Mouse (Mus musculus) embryonic fibroblast, embryonic 13.5 days (primary cell): ENCODE results near the gene Pde6g. TPM values are rescaled to one million over a fixed set of nuclear protein-coding genes. Genes with fewer than 3 reads are reported as not detected.
"Not testable (repeated sequence)": the region's sequence is repeated elsewhere in the genome, so short reads cannot be mapped to it uniquely, and the experiment has no call there.

Source experiments
- H3K27ac ChIP-seq: 2 replicates; pipeline ENCODE4 v1.5.1; 2012; ENCODE audit warnings: low read length, control low read depth, inconsistent platforms; ENCODE audit not compliant: insufficient read depth
- H3K4me1 ChIP-seq: 2 replicates; pipeline ENCODE4 v1.6.1; 2011; ENCODE audit warnings: low read length; ENCODE audit not compliant: control insufficient read depth, insufficient read depth
- H3K4me3 ChIP-seq: 2 replicates; pipeline ENCODE4 v1.5.1; 2011; ENCODE audit warnings: mild to moderate bottlenecking, control low read depth, low read length; ENCODE audit not compliant: insufficient read depth
- CTCF ChIP-seq: IDR thresholded peaks from 2 replicates; pipeline ENCODE4 v1.5.1; 2011; ENCODE audit warnings: mild to moderate bottlenecking, control low read depth, low read length, moderate library complexity, borderline replicate concordance; ENCODE audit not compliant: insufficient read depth
- POLR2A ChIP-seq: IDR thresholded peaks from 2 replicates; pipeline ENCODE4 v1.6.1; 2011; ENCODE audit warnings: low read depth, mild to moderate bottlenecking, control low read depth, low read length, moderate library complexity
- polyA plus RNA-seq: library from polyadenylated mRNA; stranded (reverse); fragments of >200 nt; gene quantifications from 2 replicates; pipeline ENCODE4 v1.2.4, GENCODE M21; 2011; ENCODE audit warnings: low read depth; ENCODE audit not compliant: missing spikeins, insufficient read length

Pde6g gene
- polyA plus RNA-seq, 1 experiment, result not detected

- TF ChIP-seq POLR2A (no peak), CTCF (no peak)
- H3K4me1 ChIP-seq, result no peaks in the 10 kb centered on the region
- H3K4me3 ChIP-seq, result no peak overlapping the region
- H3K27ac ChIP-seq, result no peak overlapping the region
These were observed 29.6 kb downstream of the Pde6g start for GRCm38 (mm10) chr11:120423569-120424295.

DNA sequence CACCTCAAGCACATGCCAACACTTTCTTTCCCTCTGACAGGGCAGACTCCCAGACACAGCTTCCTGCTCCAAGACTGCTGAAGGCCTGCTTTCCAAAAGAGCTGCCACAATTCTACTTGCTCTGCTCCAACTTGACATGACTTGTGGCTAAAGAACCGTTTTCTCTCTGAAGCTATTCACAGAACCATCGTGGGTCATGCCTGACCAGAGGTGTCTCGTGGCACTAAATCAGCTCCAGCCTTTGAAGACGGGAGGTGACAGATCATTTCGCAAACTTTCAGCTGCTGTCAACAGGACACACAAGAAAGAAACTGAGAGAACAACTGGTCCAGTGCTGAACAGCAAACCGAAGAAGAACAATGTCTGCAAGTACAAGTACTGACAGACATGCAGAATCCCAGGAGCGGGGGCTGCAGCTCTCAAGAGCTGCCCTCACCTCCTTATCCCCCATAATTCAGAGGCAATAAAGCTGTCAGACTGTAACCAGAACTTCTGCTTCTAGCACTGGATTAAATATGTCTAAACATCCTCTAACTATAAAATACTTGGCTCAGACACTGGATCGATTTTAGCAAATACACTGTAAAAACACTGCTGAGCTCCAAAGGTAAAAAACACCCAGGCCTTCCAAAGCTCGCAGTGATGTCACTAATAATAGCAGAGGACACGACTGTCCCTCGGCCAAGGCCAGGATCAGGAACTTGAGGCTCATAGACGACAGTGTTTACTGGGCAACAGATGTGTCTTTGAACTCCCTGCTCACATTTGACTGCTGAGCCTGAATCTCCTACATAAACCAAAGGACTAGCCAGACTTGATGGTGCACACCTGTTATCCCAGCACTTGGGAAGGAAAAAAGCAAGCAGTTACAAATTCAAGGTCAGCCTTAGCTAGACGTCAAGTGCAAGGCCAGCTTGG, 30.4 kb downstream of the Pde6g start:
- Histone ChIP-seq H3K4me3 (no peak overlapping the region), H3K27ac (no peak overlapping the region), H3K4me1 (no peaks in the 10 kb centered on the region)
- TF ChIP-seq POLR2A (no peak), CTCF (no peak)

DNA sequence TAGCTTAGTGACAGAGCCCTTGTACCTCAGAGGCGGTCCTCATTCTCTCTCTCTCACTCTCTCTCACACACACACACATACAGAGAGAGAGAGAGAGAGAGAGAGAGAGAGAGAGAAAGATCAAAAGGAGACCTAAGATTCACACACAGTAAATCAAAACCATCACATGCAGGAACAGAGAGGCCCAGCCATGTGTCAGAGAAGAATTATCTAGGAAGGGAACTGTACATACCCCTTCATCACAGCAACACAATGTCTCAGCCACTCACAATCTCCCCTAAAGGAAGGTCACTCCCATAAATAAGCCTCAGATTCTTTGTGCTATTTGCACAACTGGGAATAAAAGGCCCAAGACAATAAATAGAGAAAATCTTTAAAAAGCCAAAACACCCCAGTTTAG, 34.7 kb downstream of the Pde6g start:
- TF ChIP-seq CTCF, result no peak
- Histone ChIP-seq H3K4me3 (no peak overlapping the region), H3K27ac (no peak overlapping the region), H3K4me1 (no peaks in the 10 kb centered on the region)

- Histone ChIP-seq H3K4me1 (no peaks in the 10 kb centered on the region), H3K27ac (no peak overlapping the region), H3K4me3 (no peak overlapping the region)
- TF ChIP-seq CTCF (no peak), POLR2A (no peak)
These were observed 35.4 kb downstream of the Pde6g start for GRCm38 (mm10) chr11:120417852-120418251.

GRCm38 (mm10) chr11:120413621-120414020, 39.7 kb downstream of the Pde6g start:
- H3K4me3 ChIP-seq, H3K27ac ChIP-seq, H3K4me1 ChIP-seq: not testable (repeated sequence)

DNA sequence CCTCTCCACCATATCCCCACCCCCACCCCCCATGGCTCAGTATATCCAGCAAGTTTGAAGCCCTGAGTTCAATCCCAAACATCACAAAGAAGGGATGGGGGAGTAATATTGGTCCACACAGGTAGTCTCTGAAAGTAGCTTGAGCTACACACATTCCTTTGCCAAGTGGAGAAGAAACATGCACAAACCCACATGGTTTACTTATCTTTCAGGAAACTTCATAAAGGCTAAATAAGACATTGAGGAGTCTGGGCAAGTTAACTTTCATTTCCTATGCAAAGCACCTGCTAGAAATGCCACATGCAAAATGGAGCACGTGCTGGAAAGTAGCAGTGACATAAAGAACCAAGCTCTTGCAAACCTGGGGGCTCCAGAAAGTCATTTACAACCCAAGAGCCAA, 46.9 kb downstream of the Pde6g start:
- H3K4me1 ChIP-seq, result no peaks in the 10 kb centered on the region
- TF ChIP-seq POLR2A (no peak), CTCF (no peak)
- H3K4me3 ChIP-seq, result no peak overlapping the region
- H3K27ac ChIP-seq, result no peak overlapping the region

DNA sequence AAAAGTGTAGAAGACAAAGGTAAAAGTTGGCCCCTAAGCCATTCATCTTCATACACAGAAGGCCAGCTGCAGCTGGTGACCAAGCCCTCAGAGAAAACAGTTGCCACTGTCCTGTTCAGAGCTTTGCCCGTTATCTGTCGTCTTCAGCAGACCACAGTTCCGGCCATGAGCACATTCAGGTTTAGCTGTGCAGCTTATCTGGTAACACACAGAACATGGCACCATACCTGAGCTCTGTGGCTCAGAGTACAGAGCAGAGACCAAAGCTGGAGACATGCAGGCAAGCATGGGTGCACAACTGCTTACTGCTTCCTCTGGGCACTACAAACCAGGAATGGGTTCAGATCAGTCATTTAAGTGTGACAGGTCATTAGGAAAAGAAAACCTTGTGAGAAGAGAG, 47.4 kb downstream of the Pde6g start:
- H3K4me3 ChIP-seq, result no peak overlapping the region
- no peak for TF ChIP-seq POLR2A
- no peak for TF ChIP-seq CTCF
- no peak overlapping the region for H3K27ac ChIP-seq
- H3K4me1 ChIP-seq, result no peaks in the 10 kb centered on the region

GRCm38 (mm10) chr11:120404814-120405213, 48.5 kb downstream of the Pde6g start:
- no peak overlapping the region for H3K4me3 ChIP-seq
- TF ChIP-seq CTCF (no peak), POLR2A (no peak)

DNA sequence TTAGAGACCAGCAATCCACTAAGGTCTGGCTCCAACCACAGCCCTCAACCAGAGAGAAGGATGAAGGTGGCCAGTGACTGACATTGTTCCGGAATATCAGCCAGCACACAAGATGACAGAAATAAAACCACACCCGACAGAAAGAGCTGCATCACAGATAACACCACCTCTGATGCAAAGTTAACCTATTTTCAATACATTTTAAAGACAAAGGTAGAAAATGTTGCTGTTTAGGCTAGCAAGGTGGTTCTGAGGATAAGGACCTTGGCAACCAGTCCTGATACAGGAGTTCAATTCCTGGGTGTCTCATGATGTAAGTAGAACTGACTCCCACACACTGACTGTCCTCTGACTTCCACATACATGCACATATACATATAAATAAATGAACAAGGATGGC, 54.0 kb downstream of the Pde6g start:
- no peak for TF ChIP-seq POLR2A
- no peak for TF ChIP-seq CTCF
- no peak overlapping the region for H3K27ac ChIP-seq

More at GRCm38 (mm10) chr11:120404814-120405213, 48.5 kb downstream of the Pde6g start:
- no peaks in the 10 kb centered on the region; the same call in 1 of the 2 replicates for H3K4me1 ChIP-seq
- no peak overlapping the region for H3K27ac ChIP-seq

More for the DNA sequence above, 54.0 kb downstream of the Pde6g start:
- Histone ChIP-seq H3K4me3 (no peak overlapping the region), H3K4me1 (no peaks in the 10 kb centered on the region; the same call in 1 of the 2 replicates)

Other genes with a start within 250 kb of the Pde6g start
- 17.9 and 18.6 TPM in 2 replicates for gene Bahcc1, start 220.6 kb downstream of the Pde6g start, polyA plus RNA-seq
- 5,586 and 6,404 TPM in 2 replicates for gene Actg1, start 105.0 kb downstream of the Pde6g start, polyA plus RNA-seq
- not detected in 2 replicates for gene Fscn2, start 92.0 kb downstream of the Pde6g start, polyA plus RNA-seq
- gene Faap100, start 74.7 kb downstream of the Pde6g start, polyA plus RNA-seq, result 8.5 and 10.9 TPM in 2 replicates
- 76.1 and 81.6 TPM in 2 replicates for gene Nploc4, start 15.8 kb downstream of the Pde6g start, polyA plus RNA-seq
- gene Tspan10, start 10.9 kb downstream of the Pde6g start, polyA plus RNA-seq, result not detected in 2 replicates
- gene Oxld1, start 4.6 kb upstream of the Pde6g start, polyA plus RNA-seq, result 5.6 TPM in 2 replicates
- gene Ccdc137, start 4.6 kb upstream of the Pde6g start, polyA plus RNA-seq, result 18.9 and 27.3 TPM in 2 replicates
- 24.0 and 30.7 TPM in 2 replicates for gene Arl16, start 14.1 kb upstream of the Pde6g start, polyA plus RNA-seq
- gene Mrpl12, start 31.1 kb upstream of the Pde6g start, polyA plus RNA-seq, result 51.1 and 58.0 TPM in 2 replicates
- 22.0 and 22.4 TPM in 2 replicates for gene Slc25a10, start 38.3 kb upstream of the Pde6g start, polyA plus RNA-seq
- not detected in 2 replicates for gene Gcgr, start 77.2 kb upstream of the Pde6g start, polyA plus RNA-seq
- gene Mcrip1, start 96.2 kb upstream of the Pde6g start, polyA plus RNA-seq, result 65.4 and 90.1 TPM in 2 replicates
- not detected in 2 replicates for gene Ppp1r27, start 97.6 kb upstream of the Pde6g start, polyA plus RNA-seq
- 846 and 907 TPM in 2 replicates for gene P4hb, start 119.8 kb upstream of the Pde6g start, polyA plus RNA-seq
- gene Arhgdia, start 128.1 kb upstream of the Pde6g start, polyA plus RNA-seq, result 500 and 534 TPM in 2 replicates
- gene Alyref, start 144.9 kb upstream of the Pde6g start, polyA plus RNA-seq, result 112 and 150 TPM in 2 replicates
- gene Anapc11, start 144.9 kb upstream of the Pde6g start, polyA plus RNA-seq, result 78.0 and 87.2 TPM in 2 replicates
- gene Npb, start 155.0 kb upstream of the Pde6g start, polyA plus RNA-seq, result not detected in 2 replicates
- gene Pcyt2, start 164.4 kb upstream of the Pde6g start, polyA plus RNA-seq, result 39.5 and 45.2 TPM in 2 replicates
- 15.9 and 19.2 TPM in 2 replicates for gene Sirt7, start 171.7 kb upstream of the Pde6g start, polyA plus RNA-seq
- gene Mafg, start 180.1 kb upstream of the Pde6g start, polyA plus RNA-seq, result 39.4 and 43.9 TPM in 2 replicates
- gene Pycr1, start 190.3 kb upstream of the Pde6g start, polyA plus RNA-seq, result 44.5 and 59.0 TPM in 2 replicates
- gene Myadml2, start 194.7 kb upstream of the Pde6g start, polyA plus RNA-seq, result not detected in 2 replicates
- 0.47 and 0.63 TPM in 2 replicates for gene Notum, start 207.7 kb upstream of the Pde6g start, polyA plus RNA-seq
- gene Aspscr1, start 219.5 kb upstream of the Pde6g start, polyA plus RNA-seq, result 49.8 and 53.9 TPM in 2 replicates